Mouse (Mus musculus): ENCODE measurements around the gene Slc30a7. TPM values are rescaled to one million over a fixed set of nuclear protein-coding genes. Genes with fewer than 3 reads are reported as not detected.

Slc30a7 gene
- total RNA-seq, 2 experiments from 2014 or later = 26.9 to 28.2 TPM

GRCm38 (mm10) chr3:115985183-115985892 lies 21.9 kb downstream of the Slc30a7 start:
- no peak for DNase-seq

GRCm38 (mm10) chr3:115984653-115985052 lies 22.6 kb downstream of the Slc30a7 start:
- no peak for DNase-seq

- no peak for DNase-seq
Measured at GRCm38 (mm10) chr3:115983217-115983616, 24.0 kb downstream of the Slc30a7 start.

GRCm38 (mm10) chr3:115979000-115979399 lies 28.2 kb downstream of the Slc30a7 start:
- DNase-seq = no peak

GRCm38 (mm10) chr3:115974995-115975394 lies 32.2 kb downstream of the Slc30a7 start:
- DNase-seq = no peak

GRCm38 (mm10) chr3:115974228-115974627 lies 33.0 kb downstream of the Slc30a7 start:
- no peak for DNase-seq

GRCm38 (mm10) chr3:115971891-115972646 lies 35.1 kb downstream of the Slc30a7 start:
- DNase-seq = no peak

GRCm38 (mm10) chr3:115971045-115971785 lies 36.0 kb downstream of the Slc30a7 start:
- no peak for DNase-seq

- no peak for DNase-seq
Measured at GRCm38 (mm10) chr3:115968745-115969530, 38.3 kb downstream of the Slc30a7 start.

GRCm38 (mm10) chr3:115964071-115964470 lies 43.1 kb downstream of the Slc30a7 start:
- DNase-seq = no peak

GRCm38 (mm10) chr3:115963597-115963996 lies 43.6 kb downstream of the Slc30a7 start:
- no peak for DNase-seq

- no peak for DNase-seq
Measured at GRCm38 (mm10) chr3:115962028-115962415, 45.2 kb downstream of the Slc30a7 start.

- DNase-seq = no peak
Measured at GRCm38 (mm10) chr3:115961311-115962027, 45.7 kb downstream of the Slc30a7 start.

- no peak for DNase-seq
Measured at GRCm38 (mm10) chr3:115957223-115957622, 50.0 kb downstream of the Slc30a7 start.

- DNase-seq = no peak
Measured at GRCm38 (mm10) chr3:115953088-115953487, 54.1 kb downstream of the Slc30a7 start.

GRCm38 (mm10) chr3:115952356-115952755 lies 54.9 kb downstream of the Slc30a7 start:
- DNase-seq = no peak

GRCm38 (mm10) chr3:115951221-115951620 lies 56.0 kb downstream of the Slc30a7 start:
- no peak for DNase-seq

- no peak for DNase-seq
Measured at GRCm38 (mm10) chr3:115949921-115950877, 57.0 kb downstream of the Slc30a7 start.

GRCm38 (mm10) chr3:115949220-115949920 lies 57.8 kb downstream of the Slc30a7 start:
- DNase-seq = no peak

- no peak for DNase-seq
Measured at GRCm38 (mm10) chr3:115946272-115946671, 60.9 kb downstream of the Slc30a7 start.
